Mouse (Mus musculus): ENCODE data around the gene Abr. TPM values are rescaled to one million over a fixed set of nuclear protein-coding genes. Genes with fewer than 3 reads are reported as not detected.

Abr gene
- total and polyA plus RNA-seq, 3 experiments = 46.2 to 76.2 (median 49.6) TPM

DNA sequence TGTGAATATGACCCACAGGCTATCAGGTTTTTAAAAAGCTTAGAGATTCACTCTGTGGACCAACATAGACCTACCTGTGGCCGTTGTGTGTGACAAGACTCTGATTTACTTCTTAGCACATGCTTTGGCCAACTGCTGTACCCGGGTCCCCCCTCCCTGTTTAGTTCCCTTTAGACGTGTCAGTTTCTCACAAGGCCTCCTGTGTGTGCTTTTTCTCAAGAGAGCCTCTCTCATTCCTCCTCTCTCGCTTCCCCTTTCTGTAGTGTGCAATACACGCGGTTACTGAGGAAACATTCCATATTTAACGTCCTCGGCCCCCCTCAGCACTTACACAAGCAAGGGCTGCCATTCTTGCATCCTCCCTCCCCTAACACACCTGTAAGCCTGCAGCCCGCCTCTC lies 163.4 kb downstream of the Abr start:
- DNase-seq = no peak

DNA sequence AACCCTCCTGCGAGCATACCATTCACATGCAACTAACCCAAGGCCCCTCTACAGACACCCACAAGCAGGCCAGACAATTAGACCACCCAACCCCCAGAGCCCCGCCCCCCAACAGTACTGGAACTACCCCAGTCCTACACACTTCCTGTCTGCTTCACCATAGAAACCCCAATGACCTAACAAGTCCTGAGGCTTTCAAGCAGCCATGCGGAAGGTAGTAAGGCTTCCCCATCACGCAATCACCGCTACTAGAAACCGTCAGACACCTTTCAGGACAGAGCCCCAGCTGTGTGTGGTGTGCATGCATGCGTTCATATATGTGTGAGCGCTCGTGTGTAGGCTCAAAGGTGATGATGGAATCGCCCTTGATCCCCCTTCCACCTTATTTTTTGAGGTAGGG lies 165.2 kb downstream of the Abr start:
- no peak for DNase-seq

DNA sequence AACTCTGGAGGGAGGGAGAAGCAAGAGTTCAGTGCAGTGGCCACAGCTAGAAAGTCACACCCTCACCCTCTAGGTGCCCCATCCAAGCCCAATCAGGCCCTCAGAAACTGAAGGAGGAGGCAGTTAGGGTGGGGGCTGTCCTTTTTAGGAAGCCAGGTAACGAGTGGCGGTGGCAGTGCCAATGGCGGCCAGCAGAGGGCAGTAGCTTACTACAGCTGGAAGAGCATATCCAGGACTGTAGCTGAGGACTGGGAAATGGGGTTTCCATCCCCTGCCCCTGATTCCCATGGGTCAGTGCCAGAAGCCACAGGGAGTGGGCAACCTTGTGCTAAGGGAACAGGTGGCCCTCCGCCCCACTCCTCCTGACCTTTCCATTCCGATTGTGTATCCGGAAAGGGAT lies 165.9 kb downstream of the Abr start:
- peak; percentile 77 for DNase-seq

DNA sequence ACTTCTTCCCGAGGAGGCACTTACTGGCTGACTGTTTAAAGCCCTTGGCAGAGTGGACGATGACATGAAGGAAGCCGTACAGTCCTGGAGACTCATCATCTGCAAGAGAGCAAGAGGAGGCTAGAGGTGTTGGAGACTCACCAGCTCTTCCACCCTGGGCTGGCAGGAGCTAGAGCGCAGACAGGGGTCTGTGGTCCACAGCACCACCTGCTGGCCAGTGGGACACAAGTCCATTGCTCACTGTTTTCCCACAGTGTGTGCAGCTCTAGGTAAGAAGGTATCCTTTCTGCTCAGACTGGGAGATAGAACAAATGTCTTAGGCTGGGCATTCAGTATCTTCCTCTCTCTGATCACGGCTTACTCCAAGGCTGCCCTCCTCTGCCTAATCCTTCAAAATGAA lies 167.6 kb downstream of the Abr start:
- peak; percentile 68 for DNase-seq

DNA sequence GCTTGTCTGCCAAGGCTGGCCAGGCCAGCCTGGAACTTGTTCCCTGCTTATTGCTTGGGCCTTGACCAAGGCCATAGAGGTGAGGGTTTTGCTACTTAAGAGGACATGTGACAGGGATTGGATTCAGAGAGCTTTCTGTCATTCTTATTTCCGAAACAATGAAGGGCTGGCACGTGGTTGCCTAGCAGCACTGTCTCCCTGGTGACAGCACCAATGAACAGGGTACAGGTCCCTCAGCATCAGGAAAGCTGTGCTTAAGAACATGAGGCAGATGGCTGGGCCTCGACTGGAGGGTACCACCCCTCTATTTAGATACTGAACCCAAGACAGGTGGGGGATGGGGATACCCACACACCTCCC lies 171.9 kb downstream of the Abr start:
- no peak for DNase-seq

DNA sequence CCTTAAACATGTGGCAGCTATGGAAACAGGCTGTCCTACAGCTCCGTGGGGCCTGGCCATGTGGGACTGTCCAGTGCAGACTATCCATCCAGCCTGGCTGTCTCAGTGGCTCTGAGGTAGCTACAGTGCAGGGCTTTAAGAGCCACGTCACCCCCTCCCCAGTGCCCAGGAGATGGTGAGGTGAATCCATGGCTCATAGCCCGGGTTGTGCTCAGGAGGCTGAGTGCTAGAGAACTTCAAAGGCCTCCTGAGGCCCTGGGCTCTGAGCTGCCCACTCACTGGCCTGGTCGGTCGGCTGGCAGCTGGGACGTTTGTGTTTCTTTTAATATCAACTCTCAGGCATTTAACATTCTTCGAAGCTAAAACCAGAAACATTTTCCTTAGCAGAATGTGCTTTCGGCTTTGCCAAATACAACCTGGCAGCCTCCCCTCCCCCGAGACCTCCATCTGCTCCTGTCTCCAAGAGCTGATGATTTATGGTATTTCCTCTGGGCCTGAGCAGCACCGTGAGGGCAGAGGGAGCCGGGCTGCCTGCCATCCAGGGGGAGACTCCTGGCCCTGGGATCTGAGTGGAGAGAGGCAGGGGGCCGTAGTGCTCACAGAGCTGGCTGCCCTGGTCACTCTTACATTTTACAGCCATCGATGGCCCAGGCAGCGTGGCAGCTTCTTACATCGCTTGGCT lies 172.5 kb downstream of the Abr start:
- peak; percentile 74 for DNase-seq

DNA sequence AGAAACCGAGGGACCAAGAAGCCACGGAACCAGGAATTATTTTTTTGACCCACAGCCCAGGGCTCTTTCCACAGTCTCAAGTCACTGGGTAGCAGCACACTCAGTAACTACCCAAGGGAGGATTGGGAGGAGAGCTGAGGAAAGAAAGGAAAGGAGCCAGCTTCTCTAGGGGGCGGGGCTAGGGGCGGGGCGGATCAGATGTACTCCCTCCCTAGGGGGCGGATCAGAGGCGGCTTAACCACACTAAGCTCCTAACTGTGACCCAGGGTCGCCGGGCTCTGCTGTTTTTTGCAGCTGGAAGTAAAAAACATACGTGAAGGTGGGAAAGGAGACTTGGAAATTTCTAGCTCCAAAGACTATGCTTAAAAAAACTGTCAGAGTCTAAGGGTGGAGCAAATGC lies 175.9 kb downstream of the Abr start:
- DNase-seq = no peak

DNA sequence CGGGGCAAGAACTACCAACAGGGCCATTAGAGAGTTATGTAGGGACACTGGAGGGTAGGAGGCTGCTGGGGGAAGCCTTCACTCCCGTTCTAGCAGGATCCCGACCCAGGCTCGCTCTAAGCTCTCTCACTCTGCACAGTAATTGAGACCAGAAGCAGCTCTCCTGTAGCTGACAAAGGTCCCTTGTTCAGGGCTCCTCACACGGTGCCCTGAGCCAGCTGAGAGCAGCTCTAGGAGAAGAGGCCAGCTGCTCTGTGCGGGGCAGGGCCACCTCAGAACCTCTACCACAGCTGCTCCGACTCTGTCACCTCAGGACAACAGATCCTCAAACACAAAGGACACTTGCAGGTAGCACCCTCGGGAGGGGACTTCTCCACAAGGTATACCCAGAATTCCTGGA lies 176.7 kb downstream of the Abr start:
- no peak for DNase-seq

DNA sequence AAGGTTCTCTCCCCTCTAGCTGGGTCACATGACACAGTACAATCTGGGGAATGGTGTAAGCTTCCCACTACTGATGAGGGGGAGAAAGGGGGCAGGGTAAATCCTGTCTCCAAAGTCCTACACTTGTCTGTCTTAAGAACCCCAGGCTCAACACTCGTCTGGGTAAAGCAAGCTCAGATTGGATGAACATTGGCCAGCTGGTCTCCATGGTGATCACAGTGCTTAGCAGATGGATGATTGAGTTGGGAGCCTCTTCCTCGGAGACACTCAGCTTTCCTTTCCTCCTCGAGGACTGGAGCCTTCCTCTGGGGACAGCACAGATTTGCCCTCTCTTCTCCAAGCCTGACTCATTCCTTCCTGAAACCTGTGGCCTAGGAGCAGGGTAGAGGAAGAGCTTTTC lies 182.4 kb downstream of the Abr start:
- DNase-seq = no peak

DNA sequence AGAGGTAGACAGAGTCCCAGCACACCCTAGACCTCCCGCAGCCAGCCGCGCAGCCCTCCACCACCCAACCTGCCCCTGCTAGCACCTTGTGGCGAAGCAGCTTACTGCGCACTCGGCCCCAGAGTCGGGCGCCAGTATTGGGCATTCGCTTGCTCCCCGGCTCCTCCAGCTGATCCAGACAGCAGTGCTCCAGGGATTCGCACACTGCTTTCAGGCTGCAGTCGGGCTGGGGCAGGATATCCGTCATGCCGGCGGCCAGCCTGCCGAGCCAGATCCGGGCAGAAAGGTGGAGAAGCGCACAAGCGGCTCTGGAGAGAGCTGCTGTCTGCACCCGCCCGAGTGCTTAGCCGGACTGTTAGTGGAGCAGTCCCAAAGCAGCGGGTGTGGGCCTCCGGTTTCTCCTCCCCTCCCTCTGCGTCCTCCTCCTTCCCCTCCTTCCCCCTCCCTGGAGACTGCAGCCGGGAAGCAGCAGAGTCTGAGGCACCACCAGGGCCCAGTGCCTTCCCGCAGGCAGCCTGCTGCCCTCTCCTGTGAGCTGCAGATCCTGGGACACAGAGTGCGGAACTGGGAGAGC lies 185.2 kb downstream of the Abr start:
- peak; percentile 73 for DNase-seq

DNA sequence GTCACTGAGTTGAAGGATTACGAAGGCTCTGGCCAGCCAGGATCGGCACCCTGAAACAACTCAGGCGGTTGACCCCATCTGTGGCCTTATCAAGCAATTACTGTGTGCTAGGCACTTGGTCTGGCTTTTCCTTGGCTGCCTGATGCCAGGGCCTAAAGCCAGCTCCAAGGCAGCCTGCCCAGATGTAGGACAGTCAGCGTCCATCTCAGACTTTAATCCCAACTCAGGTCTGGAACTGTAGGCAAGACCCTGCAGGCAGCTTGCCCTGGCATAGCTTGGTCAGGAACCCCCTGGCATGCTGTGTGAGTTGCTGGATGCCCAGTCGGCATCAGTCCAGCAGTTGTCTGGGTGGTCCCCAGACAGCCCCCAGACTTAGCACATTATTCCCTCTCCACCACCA lies 186.1 kb downstream of the Abr start:
- no peak for DNase-seq

DNA sequence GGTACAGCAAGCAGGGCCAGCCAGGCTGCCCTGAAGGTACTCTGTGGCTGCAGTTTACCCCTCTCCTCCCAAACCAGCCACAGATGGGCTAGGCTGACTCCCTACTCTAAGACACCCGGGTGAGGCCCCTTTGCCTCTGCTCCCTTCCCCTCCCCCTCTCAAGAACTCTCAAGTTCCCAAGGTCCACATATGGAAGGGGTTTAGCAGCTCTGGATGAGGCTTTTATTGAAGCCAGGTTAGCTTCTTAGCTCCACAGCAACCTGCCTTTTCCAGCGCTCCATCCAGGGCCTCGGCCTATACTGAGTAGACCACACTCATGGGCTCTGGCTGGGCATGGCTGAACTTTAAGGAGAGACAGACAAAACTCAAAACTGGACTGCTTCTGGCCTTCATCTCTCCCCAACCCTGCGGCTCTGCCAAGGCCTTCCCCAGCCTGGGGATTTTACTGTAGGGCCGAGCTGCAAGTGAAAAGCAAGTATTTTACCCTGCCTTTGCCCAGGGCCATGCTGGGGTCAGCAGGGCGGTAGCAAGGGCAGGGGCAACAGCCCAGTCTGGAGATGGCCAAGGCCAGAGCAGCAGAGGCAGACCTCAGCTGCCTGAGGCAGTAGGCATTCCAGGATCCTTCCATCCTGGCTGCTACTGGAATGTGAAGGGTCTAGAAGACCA lies 192.0 kb downstream of the Abr start:
- peak; percentile 38 for DNase-seq

DNA sequence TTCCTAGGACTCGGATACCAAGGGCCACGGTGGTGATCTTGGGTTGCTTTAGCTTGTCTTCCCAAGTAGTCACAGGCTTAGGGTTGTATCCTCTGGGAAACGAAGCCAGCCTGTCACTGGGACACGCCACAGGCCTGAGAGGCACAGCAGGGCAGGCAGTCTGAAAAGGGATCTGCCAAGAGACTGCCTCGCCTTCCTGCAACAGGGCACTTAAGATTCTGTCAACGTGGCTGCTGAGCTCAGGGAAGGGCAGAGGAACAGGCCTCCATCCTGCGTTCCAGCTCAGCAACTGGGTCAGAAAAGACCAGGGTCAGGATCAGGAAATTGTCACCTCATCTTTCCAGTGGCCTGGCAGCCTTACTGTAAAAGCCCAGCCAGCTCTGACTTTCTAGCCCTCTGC lies 192.6 kb downstream of the Abr start:
- DNase-seq = no peak

DNA sequence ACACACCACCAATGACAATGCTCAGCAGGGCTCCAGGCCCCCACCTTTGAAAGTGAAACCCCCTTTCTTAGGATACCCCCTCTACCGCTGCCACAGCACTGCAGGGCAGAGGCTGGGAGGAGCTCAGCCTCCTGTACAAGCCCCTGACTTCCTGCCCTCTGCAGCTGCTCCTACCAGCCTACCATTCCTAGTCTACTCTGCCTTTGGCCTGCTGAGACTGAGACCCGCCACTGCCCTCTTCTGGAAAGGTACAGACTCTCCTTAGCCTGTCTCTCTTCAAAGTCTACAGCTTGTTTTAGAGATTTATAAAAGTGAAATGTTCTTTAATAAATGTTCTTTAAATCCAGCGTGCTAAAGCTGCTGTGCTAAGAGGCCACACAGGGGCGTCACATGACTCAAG lies 193.1 kb downstream of the Abr start:
- no peak for DNase-seq

DNA sequence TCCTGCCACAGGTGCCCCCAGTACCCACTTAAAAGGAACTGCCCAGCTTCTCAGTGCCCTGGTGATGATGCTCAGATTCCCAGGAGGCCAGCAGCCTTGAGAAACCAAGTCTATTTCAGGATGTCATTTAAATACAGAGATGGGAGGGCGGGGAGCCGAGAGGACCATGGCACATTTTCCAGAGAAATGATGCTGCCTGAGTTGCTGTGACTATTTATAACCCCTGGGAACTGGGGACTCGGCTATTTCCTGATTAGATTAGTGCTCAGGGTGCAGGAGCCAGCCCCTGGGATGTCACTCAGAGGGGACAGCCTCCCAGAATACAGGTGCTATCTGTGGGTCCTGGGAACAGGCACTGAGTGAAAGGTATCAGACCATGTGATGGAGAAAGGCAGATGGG lies 194.3 kb downstream of the Abr start:
- no peak for DNase-seq

DNA sequence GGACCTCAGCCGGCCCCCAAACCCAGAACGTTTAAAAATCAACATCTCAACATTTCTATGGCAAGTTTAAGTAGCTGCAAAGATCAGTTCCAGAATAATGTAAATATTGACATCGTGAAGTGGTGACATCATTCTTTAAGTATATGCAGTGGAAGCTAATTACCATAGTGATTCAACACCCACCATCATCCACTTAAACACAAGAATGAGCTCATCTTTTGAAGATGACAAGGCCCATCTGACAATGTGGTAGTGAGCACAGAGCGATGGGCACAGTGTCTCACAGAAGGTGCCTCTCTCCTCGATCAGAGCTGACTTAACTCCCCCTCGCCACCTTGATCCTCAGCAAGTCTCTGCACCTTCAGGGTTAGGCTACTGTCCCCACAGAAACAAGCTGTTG lies 196.4 kb downstream of the Abr start:
- DNase-seq = no peak

DNA sequence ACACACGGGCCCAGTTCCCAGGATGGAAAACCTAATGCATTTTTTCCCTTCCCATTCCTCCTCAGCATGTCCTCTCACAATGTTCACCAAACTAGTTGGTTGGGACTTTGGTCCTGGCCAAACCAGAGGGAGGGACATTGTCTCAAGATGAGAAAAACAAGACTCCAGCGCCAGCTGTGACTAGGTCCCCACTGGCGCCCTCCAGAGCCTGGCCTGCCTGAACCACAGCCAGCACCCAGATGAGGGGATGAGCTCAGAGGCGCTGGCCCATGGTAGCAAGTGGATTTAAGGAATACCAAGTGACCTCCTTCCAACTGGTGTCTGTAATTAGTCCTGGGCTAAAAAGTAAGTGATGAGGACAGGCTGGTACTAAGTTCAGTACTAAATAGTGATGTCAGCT lies 201.2 kb downstream of the Abr start:
- no peak for DNase-seq

DNA sequence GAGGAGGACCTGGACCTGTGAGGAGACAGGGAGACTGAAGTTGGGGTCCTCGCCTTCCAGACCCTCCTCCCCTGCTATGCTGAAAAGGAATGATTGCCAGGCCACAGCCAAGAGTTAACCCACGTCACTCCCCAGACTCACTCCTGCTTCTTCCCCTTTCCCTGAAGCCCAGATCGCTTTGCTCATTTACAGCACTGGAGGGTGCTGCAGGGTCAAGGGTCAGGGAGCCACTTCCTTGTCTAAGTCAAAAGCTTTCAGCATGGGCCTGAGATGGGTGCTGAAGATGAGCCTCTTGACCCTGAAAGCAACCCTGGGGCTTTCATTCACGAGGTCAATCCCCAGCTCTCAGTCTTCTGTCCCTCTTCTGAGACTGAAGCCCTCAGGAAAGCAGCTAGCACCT lies 202.9 kb downstream of the Abr start:
- DNase-seq = no peak

DNA sequence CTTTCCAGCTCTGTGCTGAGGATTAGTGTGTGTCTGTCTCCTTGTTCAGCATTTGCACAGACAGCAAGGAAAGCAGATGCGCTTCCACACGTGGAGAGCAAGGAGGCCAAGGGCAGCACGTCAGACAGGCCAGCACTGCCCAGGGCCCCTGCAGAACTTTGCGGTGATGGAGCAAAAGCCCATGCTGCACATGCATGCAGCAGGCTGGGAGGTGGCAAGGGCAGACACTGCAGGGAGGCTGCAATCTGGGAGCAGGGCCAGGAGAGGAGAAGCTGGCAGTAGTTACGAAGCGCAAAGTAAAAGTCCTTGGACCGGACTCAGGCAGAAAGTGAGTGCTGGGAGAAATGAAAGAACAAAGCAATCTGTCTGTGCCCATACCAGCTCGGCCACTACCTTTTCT lies 203.7 kb downstream of the Abr start:
- peak; percentile 87 for DNase-seq

DNA sequence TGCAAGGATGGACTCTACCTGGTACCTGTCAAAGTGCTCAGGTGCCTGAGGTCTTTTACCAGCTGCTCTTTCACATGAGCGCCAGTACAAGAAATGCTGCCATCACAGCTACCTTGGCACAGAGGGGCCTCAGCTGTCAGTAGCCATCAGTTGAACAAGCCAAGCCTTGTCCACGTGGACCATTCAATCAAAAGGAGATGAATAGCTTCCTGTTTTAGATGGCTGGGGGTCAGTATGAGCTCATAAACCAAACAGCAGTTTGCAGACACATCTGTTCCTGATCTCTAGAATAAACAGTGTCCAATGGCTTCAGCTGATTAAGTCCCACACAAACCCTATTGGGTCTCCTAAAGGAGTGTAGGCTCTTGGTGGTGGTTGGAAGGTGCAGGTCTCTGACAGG lies 206.1 kb downstream of the Abr start:
- DNase-seq = no peak

DNA sequence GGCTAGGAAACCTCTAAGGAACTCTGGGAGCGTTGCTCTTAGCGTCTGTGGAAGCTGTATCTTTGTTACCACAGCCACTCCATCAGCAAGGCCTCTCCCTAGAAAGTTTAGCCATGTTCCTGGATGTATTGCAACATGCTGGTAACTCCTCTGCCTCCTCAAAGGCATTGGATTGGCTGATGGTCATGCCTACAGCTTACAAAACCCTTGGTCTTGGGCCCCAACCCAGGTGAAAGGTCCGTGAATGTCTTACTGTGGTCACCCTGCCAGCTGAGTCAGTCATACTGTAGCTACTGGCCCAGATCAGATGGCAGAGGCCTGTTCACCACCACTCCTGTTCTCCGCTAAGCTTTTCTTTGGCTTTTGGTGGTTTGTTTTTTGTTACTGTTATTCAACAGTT lies 207.1 kb downstream of the Abr start:
- peak; percentile 67 for DNase-seq

DNA sequence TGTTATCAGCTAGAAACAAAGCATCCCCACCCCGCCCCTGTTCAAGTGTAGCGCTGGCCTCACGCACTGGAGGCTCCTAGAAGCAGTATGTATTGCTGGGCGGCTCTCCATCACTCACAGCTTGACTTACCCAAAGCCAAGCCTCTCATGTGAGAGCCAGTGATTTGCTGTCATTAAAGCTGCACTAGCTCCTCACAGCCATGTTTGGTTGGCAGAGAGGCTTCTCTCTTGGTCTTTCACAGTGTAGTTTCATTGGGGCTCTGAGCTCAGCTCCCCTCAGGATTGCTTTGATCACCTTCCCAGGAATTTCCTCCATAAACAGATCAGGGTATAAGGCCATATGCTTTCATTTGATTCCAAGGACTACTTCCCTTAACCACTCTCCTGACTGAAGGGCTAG lies 208.9 kb downstream of the Abr start:
- no peak for DNase-seq

DNA sequence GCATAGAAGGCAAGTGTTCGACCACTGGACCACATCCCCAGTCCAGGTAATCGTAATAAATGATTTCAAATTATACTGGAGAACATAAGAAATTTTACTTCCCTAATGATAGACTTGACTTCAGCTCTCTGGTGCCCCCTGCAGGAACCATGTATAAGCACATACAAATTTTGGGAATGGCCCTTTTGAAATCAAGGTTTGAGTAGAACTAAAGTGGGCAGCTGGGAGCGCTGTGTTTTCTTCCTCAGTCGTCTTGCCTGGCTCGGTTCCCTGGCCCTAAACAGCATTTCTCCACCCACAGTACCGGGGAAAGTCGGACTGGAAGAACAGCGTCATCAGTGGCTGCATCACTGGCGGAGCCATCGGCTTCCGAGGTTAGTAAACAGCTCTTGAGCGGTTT lies 211.3 kb downstream of the Abr start:
- DNase-seq = peak; percentile 28
